Mouse (Mus musculus) myocyte (in vitro differentiated cells): ENCODE measurements around the gene Sel1l.

Experiments used
- E2F4 ChIP-seq: IDR thresholded peaks from one replicate; pipeline ENCODE4 v1.6.1; 2011; ENCODE audit warnings: mild to moderate bottlenecking, control low read depth, moderate library complexity; ENCODE audit not compliant: insufficient read depth
- MAX ChIP-seq: IDR thresholded peaks from one replicate; pipeline ENCODE4 v1.6.1; 2011; ENCODE audit warnings: low read depth, mild to moderate bottlenecking, control low read depth
- POLR2A ChIP-seq: IDR thresholded peaks from one replicate; pipeline ENCODE4 v1.6.1; 2011; ENCODE audit warnings: low read depth, mild to moderate bottlenecking, control low read depth, moderate library complexity; ENCODE audit not compliant: insufficient read length
- POLR2AphosphoS2 ChIP-seq: IDR thresholded peaks from one replicate; pipeline ENCODE4 v1.6.1; 2011; ENCODE audit warnings: low read depth, control low read depth; ENCODE audit not compliant: insufficient read length
- TCF12 ChIP-seq: IDR thresholded peaks from one replicate; pipeline ENCODE4 v1.6.1; 2011; ENCODE audit warnings: mild to moderate bottlenecking, control low read depth; ENCODE audit not compliant: poor library complexity, insufficient read depth, severe bottlenecking
- USF1 ChIP-seq: IDR thresholded peaks from one replicate; pipeline ENCODE4 v1.6.1; 2011; ENCODE audit warnings: low read depth, mild to moderate bottlenecking, control low read depth, moderate library complexity

- TF ChIP-seq MAX = no peak
- no peak for TF ChIP-seq POLR2A
- TF ChIP-seq POLR2AphosphoS2 = no peak
- no peak for TF ChIP-seq USF1
- TF ChIP-seq TCF12 = no peak
- no peak for TF ChIP-seq E2F4
These were observed 83.5 kb downstream of the Sel1l start for GRCm38 (mm10) chr12:91765504-91765903.
